Mouse (Mus musculus): ENCODE measurements around the gene Ep400. TPM values are rescaled to one million over a fixed set of nuclear protein-coding genes. Genes with fewer than 3 reads are reported as not detected.
A peak's percentile ranks its signal among the peaks of the same experiment; 100 is the strongest.
"Not testable (repeated sequence)": the region's sequence is repeated elsewhere in the genome, so short reads cannot be mapped to it uniquely, and the experiment has no call there.

Ep400 gene
- total RNA-seq, 2 experiments from 2014 or later = 84.8 to 89.3 TPM

- intact Hi-C loops (cut with DNase I) = no loop called here
- peak in 1 of 2 experiments; percentile 30 for DNase-seq (ENCODE audit: low spot score in 2 of 2)
Observed at GRCm38 (mm10) chr5:110780761-110781528, 10.4 kb upstream of the Ep400 start.

GRCm38 (mm10) chr5:110779998-110780760 lies 9.7 kb upstream of the Ep400 start, which contains the start of gene Pus1:
TSS of gene Pus1 (minus strand) at chr5:110780659.
- intact Hi-C loops (cut with DNase I) = no loop called here
- peak; percentile 92 to 94 for DNase-seq (ENCODE audit: low spot score in 2 of 2)

GRCm38 (mm10) chr5:110779276-110779997 lies 8.9 kb upstream of the Ep400 start:
- intact Hi-C loops (cut with DNase I) = no loop called here
- no peak for DNase-seq (ENCODE audit: low spot score in 2 of 2)

DNA sequence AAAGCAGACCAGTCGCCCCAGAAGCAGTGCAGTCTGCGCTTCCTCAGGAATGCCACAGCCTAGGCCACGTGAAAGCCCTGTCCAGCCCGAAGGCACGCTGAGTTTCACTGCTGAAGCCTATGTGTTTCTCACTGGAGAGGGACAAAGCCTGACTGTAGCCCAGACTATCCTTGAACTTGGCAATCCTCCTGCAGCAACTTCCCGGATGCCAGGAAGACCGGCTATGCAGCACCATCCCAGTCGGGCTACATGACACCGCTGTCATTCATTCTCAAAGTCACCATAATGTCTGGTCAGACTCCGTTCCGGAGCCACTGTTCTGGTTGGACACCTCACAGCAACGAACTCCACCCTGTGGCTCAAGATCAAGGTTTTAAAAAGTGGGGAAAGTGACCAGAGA lies 7.7 kb upstream of the Ep400 start:
- intact Hi-C loops (cut with DNase I) = no loop called here
- DNase-seq (ENCODE audit: low spot score in 2 of 2) = no peak

DNA sequence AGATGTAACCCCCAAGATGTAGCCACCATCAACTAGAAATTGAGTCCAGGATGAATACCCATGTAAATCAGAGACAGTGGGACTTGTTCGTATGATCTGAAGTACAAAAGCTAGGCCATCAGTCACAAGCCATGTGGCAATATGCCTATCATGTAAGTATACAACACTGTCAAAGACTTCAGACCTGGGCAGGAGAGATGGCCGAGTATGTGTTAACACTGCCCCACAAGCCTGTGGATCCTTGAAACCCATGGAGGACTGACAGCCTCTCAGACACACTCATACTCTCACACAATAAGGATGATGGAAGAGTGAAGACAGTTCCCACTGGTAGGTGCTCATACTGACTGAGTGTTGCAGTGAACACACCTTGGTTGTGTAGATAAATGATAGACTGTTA lies 5.6 kb upstream of the Ep400 start:
- DNase-seq (ENCODE audit: low spot score in 2 of 2) = no peak
- intact Hi-C loops (cut with DNase I) = no loop called here

- intact Hi-C loops (cut with DNase I) = no loop called here
- DNase-seq (ENCODE audit: low spot score in 2 of 2) = no peak
Observed at GRCm38 (mm10) chr5:110774511-110774910, 4.0 kb upstream of the Ep400 start.

DNA sequence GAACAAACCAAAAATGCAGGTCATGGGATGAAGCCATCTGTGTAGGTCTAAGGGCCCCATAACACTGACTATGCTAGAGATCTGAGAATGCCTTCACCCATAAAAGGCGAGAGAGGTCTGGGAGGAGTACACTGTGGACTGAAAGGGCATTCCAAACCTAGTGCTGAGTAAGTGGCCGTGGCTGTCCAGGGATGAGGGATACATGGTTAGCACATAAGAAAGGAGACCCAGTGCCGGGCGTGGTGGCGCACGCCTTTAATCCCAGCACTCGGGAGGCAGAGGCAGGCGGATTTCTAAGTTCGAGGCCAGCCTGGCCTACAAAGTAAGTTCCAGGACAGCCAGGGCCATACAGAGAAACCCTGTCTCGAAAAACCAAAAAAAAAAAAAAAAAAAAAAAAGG lies 2.4 kb upstream of the Ep400 start:
- DNase-seq (ENCODE audit: low spot score in 2 of 2); intact Hi-C loops (cut with DNase I): not testable (repeated sequence)

GRCm38 (mm10) chr5:110770031-110770445 lies 479 bp downstream of the Ep400 start:
- intact Hi-C loops (cut with DNase I) = no loop called here
- DNase-seq (ENCODE audit: low spot score in 2 of 2) = peak in 1 of 2 experiments; percentile 40

DNA sequence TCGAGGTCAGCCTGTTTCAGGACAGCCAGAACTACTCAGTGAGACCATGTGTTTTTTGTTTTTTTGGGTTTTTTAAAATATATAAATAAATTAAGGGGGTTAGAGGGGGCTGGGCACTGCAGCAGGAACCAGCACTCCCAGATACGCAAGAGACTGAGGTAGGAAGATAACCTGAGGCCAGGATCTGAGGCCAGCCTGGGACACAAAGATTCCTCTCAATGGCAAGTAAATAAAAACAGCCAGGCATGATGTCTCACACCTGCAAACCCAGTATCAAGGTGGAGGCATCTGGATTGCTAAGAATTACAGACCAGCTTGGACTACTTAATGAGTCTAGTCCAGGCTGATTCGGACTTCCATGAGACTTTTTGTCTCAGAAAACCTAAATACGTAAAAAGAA lies 1.2 kb downstream of the Ep400 start:
- intact Hi-C loops (cut with DNase I) = no loop called here
- DNase-seq (ENCODE audit: low spot score in 2 of 2) = no peak

GRCm38 (mm10) chr5:110763890-110764289 lies 6.6 kb downstream of the Ep400 start:
- intact Hi-C loops (cut with DNase I) = no loop called here

GRCm38 (mm10) chr5:110745021-110745420 lies 25.5 kb downstream of the Ep400 start:
- intact Hi-C loops (cut with DNase I) = no loop called here

More at GRCm38 (mm10) chr5:110763890-110764289, 6.6 kb downstream of the Ep400 start:
- DNase-seq (ENCODE audit: low spot score in 2 of 2) = no peak

DNA sequence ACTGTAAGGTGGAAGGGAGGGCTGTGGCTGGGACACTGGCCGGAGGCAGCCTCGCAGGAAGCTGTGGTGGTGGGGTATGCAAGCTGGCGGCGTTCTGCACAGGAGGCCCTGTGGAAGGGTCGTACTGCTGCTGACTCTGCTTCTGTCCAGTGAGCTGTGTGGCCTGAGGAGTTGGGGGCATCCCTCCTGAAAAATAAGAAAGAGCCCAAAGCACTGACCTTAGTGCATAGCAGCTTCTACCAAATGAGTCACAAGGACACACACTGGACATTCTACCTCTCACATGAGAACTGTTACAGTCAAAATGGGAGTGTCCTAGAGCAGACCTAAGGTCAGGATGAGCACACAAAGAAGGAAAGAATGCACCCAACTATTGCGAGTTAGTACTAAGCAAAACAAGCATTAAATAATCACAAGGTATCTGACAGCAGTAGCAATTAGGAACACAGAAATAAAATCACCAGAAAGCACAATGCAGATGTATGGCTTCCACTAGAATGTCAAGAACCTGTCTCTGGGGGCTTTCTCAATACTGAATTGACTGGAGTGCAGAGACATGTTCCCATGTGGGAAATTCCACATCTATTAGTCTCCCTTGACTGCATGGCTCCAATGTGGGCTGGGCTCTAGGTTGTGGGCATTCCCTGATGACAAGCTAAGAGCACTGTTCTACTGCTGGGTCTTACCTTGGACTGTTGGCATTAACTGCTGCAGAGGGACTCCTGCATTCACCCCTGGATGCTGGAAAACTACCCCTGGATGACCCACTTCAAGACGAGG lies 30.8 kb downstream of the Ep400 start:
- intact Hi-C loops (cut with DNase I) = no loop called here
- no peak for DNase-seq (ENCODE audit: low spot score in 2 of 2)

More at GRCm38 (mm10) chr5:110745021-110745420, 25.5 kb downstream of the Ep400 start:
- no peak for DNase-seq (ENCODE audit: low spot score in 2 of 2)

DNA sequence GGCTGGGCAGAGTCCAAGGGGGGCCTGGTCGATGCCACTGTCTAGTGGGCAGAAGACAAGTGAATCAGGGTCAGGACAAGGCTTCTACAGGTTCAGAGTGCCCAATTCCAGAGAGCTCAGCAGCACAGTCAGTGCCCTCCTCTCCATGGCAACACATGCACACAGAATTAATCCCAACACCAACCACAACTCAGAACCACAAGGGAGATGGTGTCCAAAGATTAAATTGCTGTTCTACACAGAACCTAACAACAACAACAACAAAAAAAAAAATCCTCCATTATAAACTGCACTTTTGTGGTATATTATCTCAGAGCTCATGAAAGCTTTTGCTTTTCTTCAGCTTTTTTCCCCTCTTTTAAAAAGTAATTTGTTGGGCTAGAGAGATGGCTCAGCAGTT lies 34.9 kb downstream of the Ep400 start:
- DNase-seq (ENCODE audit: low spot score in 2 of 2) = no peak
- intact Hi-C loops (cut with DNase I) = no loop called here

DNA sequence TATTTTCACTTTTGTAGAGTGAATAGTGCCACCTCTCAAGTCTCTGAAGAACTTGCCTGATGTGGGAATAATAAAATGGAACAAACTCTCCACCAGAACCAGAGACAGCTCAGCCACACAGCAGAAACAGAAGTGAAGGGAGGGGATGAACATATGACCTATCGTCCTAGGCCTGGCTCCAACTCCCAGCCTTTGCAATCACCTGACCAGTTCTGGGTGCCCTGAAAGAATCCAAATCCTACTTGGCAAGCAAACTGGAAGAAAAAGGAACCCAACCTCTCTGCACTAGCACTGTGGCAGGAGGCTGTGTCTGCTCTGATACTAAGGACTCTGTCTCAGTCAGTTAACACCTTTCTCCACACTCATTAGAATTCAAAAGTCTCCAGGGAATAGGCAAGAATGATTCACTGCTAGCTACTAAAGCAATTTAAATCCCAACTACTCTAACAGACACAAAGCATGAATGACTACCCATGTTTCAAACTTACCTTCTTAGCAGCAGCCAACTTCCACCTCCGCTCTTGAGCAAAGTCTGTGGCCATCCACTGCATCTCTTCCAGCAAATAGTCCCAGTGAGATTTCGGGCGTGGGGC lies 37.2 kb downstream of the Ep400 start:
- intact Hi-C loops (cut with DNase I) = no loop called here
- no peak for DNase-seq (ENCODE audit: low spot score in 2 of 2)

DNA sequence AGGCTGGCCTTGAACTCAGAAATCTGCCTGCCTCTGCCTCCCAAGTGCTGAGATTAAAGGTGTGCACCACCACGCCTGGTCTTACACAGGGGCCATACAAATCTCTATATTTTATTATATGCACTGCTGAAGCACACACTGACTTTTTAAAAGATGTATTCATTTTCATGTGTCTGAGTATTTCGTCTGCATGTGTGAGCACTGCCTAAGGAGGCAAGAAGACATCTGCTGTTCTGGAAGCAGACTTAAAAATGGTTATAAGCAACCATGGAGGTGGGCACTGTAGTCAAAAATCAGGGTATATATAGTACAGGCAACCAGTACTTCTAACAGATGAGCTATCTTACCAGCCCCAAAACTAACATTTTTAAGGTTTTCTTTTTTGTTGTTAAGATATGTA lies 39.3 kb downstream of the Ep400 start:
- peak in 1 of 2 experiments; percentile 14 for DNase-seq (ENCODE audit: low spot score in 2 of 2)
- intact Hi-C loops (cut with DNase I) = no loop called here

DNA sequence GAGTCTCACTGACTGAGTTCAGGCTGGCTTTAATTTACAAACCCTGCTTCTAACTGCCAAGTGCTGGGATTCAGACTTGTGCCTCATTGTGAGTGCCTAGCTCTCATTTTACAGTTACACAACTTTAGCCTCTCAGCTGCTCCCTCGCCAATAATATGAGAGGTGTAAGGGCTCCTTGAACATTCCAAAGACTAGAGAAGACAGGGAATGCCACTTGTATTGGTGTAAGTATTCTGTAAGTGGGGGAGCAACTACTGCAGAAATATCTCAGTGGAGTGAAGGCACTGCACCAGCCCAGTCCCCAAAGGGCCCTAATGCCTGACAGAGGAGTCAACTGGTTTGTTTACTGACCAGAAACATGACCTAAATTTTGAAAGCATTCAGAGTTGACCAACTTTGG lies 42.7 kb downstream of the Ep400 start:
- intact Hi-C loops (cut with DNase I) = no loop called here
- DNase-seq (ENCODE audit: low spot score in 2 of 2) = no peak

GRCm38 (mm10) chr5:110723543-110723942 lies 47.0 kb downstream of the Ep400 start:
- intact Hi-C loops (cut with DNase I) = no loop called here
- no peak for DNase-seq (ENCODE audit: low spot score in 2 of 2)

DNA sequence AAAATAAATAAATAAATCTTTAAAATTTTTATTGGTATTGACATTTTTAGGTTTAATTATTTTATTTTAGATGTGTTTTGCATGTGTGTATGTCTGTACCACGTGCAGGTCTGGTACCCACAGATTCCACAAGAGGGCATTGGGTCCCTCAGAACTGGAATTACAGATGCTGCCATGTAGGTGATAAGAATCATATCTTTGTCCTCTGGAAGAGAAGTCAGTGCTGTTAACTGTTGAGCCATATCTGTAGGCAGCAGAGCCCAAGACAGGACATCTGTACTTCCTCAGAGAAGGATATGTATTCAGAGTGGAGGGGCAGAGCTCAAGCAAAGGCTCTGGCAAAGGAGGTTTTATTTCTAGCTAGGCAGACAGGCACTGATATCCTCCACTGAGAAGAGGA lies 49.1 kb downstream of the Ep400 start:
- intact Hi-C loops (cut with DNase I); DNase-seq (ENCODE audit: low spot score in 2 of 2): not testable (repeated sequence)

- no peak for DNase-seq (ENCODE audit: low spot score in 2 of 2)
- intact Hi-C loops (cut with DNase I) = no loop called here
Observed at GRCm38 (mm10) chr5:110711455-110711854, 59.1 kb downstream of the Ep400 start.

All from left cerebral cortex, postnatal 14 days (tissue).